Comparison of ENCODE assay signal across 28 mouse cellular contexts in the genomic region with DNA sequence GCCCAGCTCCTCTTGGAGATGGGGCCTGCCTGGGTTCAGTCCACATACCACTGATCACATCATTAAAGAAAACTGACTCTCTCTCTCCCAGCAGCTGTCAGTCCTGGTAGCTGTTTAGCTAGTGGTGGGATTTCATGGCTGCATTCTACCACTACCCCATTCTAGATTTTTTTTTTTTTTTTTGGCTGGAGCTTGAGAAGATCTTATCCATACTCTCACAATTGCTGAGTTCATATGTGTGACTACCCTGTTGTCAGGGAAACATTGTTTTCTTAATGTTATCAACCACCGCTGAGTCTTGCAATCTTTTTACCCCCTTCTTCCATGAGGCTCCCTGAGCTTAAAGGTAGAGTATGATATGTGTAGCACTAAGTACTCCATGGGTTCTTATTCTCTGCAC. TPM values are rescaled to one million over a fixed set of nuclear protein-coding genes. Genes with fewer than 3 reads are reported as not detected.
"Had no signal": no experiment of that assay in that cellular context is flagged by ENCODE, and none has a peak within 500 bp of the region (broad histone marks: within the 10 kb centered on the region; RNA-seq: fewer than 3 reads in every experiment).

No protein-coding gene starts in this region.

- H3K9me3 ChIP-seq: heart, embryonic 10.5 days; heart, embryonic 12.5 days; hindbrain, embryonic 10.5 days; hindbrain, embryonic 12.5 days; intestine, embryonic 15.5 days; limb, embryonic 13.5 days; limb, embryonic 15.5 days; liver, embryonic 12.5 days had no signal

- H3K27me3 ChIP-seq: heart, embryonic 12.5 days; hindbrain, embryonic 12.5 days; intestine, embryonic 15.5 days; limb, embryonic 13.5 days; limb, embryonic 15.5 days; liver, embryonic 12.5 days had no signal

- H3K36me3 ChIP-seq: heart, embryonic 10.5 days; intestine, embryonic 15.5 days; limb, embryonic 13.5 days; limb, embryonic 15.5 days had no signal

- H3K4me1 ChIP-seq: heart, embryonic 10.5 days; heart, embryonic 12.5 days; hindbrain, embryonic 10.5 days; hindbrain, embryonic 12.5 days; intestine, embryonic 15.5 days; limb, embryonic 13.5 days had no signal

- H3K27ac ChIP-seq: gastrocnemius, adult 2 months; heart, adult 2 months; heart, embryonic 10.5 days; hindbrain, embryonic 10.5 days; hindbrain, embryonic 12.5 days; hindbrain, embryonic 14.5 days; intestine, embryonic 15.5 days; layer of hippocampus, adult 2 months; limb, embryonic 13.5 days; limb, embryonic 15.5 days; liver, embryonic 12.5 days; liver, embryonic 14.5 days had no signal

- DNase-seq: gastrocnemius, adult 2 months; gastrocnemius, postnatal 10 days; gastrocnemius, postnatal 25 days; heart, adult 2 months; heart, postnatal 10 days; heart, postnatal 4 days; kidney, adult 18-20 months; kidney, adult 8-10 months; kidney, postnatal 10 days; kidney, postnatal 25 days; kidney, postnatal 4 days; layer of hippocampus, postnatal 36 days; left cerebral cortex, postnatal 4 days had no signal

- H3K9ac ChIP-seq: heart, embryonic 12.5 days; hindbrain, embryonic 12.5 days; hindbrain, embryonic 14.5 days; intestine, embryonic 15.5 days; limb, embryonic 13.5 days; limb, embryonic 15.5 days; liver, embryonic 12.5 days; liver, embryonic 14.5 days had no signal

- ATAC-seq: hindbrain, embryonic 16.5 days; inflammation-experienced regulatory T-cells, adult 6 months; intestine, embryonic 15.5 days; intestine, postnatal 0 days; liver, embryonic 12.5 days had no signal

- H3K4me3 ChIP-seq: gastrocnemius, adult 2 months; heart, adult 2 months; heart, embryonic 10.5 days; heart, embryonic 12.5 days; hindbrain, embryonic 10.5 days; hindbrain, embryonic 12.5 days; intestine, embryonic 15.5 days; layer of hippocampus, adult 2 months; limb, embryonic 13.5 days; limb, embryonic 15.5 days; liver, embryonic 12.5 days had no signal

RNA-seq across cellular contexts. Expression of a gene that starts 46.1 kb away (rescaled TPM):
- total RNA-seq: liver, adult 2 months had no signal
- polyA plus RNA-seq: inflammation-experienced regulatory T-cells, adult 6 months had no signal
